Mouse (Mus musculus) testis, postnatal 14 days (tissue): ENCODE data around the gene Rbm33.

ENCODE experiments used
- DNase-seq: peaks from one replicate; pipeline ENCODE4 v3.0.0; 2021; ENCODE audit warnings: low spot score

The Rbm33 gene

GRCm38 (mm10) chr5:28462741-28463590, 146.0 kb downstream of the Rbm33 start:
- no peak for DNase-seq

GRCm38 (mm10) chr5:28463656-28464055, 146.7 kb downstream of the Rbm33 start:
- no peak for DNase-seq

GRCm38 (mm10) chr5:28464361-28465098, 147.6 kb downstream of the Rbm33 start:
- no peak for DNase-seq

- DNase-seq: no peak
These were observed 148.1 kb downstream of the Rbm33 start for GRCm38 (mm10) chr5:28465099-28465406.

DNA sequence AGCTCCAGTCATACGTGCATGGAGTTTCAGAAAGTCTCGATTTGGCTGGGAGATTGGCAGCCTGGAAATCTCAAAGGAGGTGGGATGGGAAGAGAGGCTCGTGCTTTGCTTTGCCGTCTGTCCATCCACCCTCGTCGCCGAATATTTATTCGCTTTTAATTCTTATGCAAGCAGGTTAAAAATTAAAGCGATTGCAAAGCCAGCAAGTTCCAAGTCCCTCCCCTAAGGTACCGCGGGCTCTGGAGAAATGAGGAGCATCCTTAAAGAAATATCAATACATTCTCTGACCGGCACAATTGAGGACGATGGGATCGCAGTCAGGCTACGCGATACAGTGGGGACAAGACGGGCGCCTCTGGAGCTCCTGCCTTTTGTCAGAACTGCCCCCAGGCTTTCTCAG, 148.6 kb downstream of the Rbm33 start:
- no peak for DNase-seq

GRCm38 (mm10) chr5:28466351-28466750, 149.4 kb downstream of the Rbm33 start:
- DNase-seq: no peak

GRCm38 (mm10) chr5:28466760-28467306, 149.9 kb downstream of the Rbm33 start, which contains the start of gene Shh:
Shh (minus strand) TSS chr5:28467256.
- DNase-seq: no peak
